Mouse (Mus musculus) embryo, embryonic 11.5 days (tissue): ENCODE results near the gene Gm7029.
"Not testable (repeated sequence)": the region's sequence is repeated elsewhere in the genome, so short reads cannot be mapped to it uniquely, and the experiment has no call there.

ENCODE experiments used
- DNase-seq: peaks from one replicate; pipeline ENCODE4 v3.0.0-alpha.2; 2012; ENCODE audit warnings: low read depth, low spot score

The Gm7029 gene

GRCm38 (mm10) chr17:33891892-33892291 is 18.3 kb downstream of the Gm7029 start:
- DNase-seq = not testable (repeated sequence)

- no peak for DNase-seq
These were observed 18.8 kb downstream of the Gm7029 start for GRCm38 (mm10) chr17:33892429-33892828.

- DNase-seq = not testable (repeated sequence)
These were observed 19.4 kb downstream of the Gm7029 start for GRCm38 (mm10) chr17:33893011-33893410.

GRCm38 (mm10) chr17:33897114-33897794 is 23.6 kb downstream of the Gm7029 start:
- peak; percentile 54 for DNase-seq

GRCm38 (mm10) chr17:33898193-33898592 is 24.6 kb downstream of the Gm7029 start:
- not testable (repeated sequence) for DNase-seq

GRCm38 (mm10) chr17:33899642-33900041 is 26.0 kb downstream of the Gm7029 start:
- no peak for DNase-seq

GRCm38 (mm10) chr17:33900281-33900988 is 26.8 kb downstream of the Gm7029 start:
- no peak for DNase-seq

- DNase-seq = no peak
These were observed 27.3 kb downstream of the Gm7029 start for GRCm38 (mm10) chr17:33900989-33901314.

- no peak for DNase-seq
These were observed 28.0 kb downstream of the Gm7029 start for GRCm38 (mm10) chr17:33901653-33902052.

GRCm38 (mm10) chr17:33902079-33902478 is 28.4 kb downstream of the Gm7029 start:
- no peak for DNase-seq

GRCm38 (mm10) chr17:33902491-33902890 is 28.9 kb downstream of the Gm7029 start:
- DNase-seq = no peak

- DNase-seq = not testable (repeated sequence)
These were observed 30.4 kb downstream of the Gm7029 start for GRCm38 (mm10) chr17:33903911-33904651.

GRCm38 (mm10) chr17:33904835-33905234 is 31.2 kb downstream of the Gm7029 start, which contains the start of gene Platr17:
Gene Platr17 (plus strand): TSS chr17:33905135.
- not testable (repeated sequence) for DNase-seq

- DNase-seq = no peak
These were observed 34.9 kb downstream of the Gm7029 start for GRCm38 (mm10) chr17:33908331-33909076.

GRCm38 (mm10) chr17:33909077-33909868 is 35.6 kb downstream of the Gm7029 start, which contains the start of gene Daxx:
Gene Daxx (plus strand): TSS chr17:33909414.
- peak; percentile 96 for DNase-seq

- DNase-seq = no peak
These were observed 36.2 kb downstream of the Gm7029 start for GRCm38 (mm10) chr17:33909869-33910250.

- DNase-seq = no peak
These were observed 36.9 kb downstream of the Gm7029 start for GRCm38 (mm10) chr17:33910346-33911051.

GRCm38 (mm10) chr17:33911052-33911812 is 37.6 kb downstream of the Gm7029 start:
- DNase-seq = no peak

GRCm38 (mm10) chr17:33911813-33912414 is 38.3 kb downstream of the Gm7029 start:
- no peak for DNase-seq
